Mouse (Mus musculus) frontal cortex, adult 2 months (tissue): ENCODE data around the gene Gm28551. TPM values are rescaled to one million over a fixed set of nuclear protein-coding genes. Genes with fewer than 3 reads are reported as not detected.

Experiments
- DNase-seq, 2 experiments: peaks; one replicate each; pipeline ENCODE4 v3.0.0; 2022; ENCODE audit warnings: low spot score in 1 of 2; ENCODE audit errors: extremely low spot score in 1 of 2
- polyA plus RNA-seq: library from polyadenylated mRNA; depleted of rRNA; stranded (reverse); fragments of >200 nt; gene quantifications from 2 replicates; pipeline ENCODE4 v1.2.3, GENCODE M21; 2012; rRNA removed

The Gm28551 gene
- polyA plus RNA-seq, 1 experiment: 0.32 TPM

DNA sequence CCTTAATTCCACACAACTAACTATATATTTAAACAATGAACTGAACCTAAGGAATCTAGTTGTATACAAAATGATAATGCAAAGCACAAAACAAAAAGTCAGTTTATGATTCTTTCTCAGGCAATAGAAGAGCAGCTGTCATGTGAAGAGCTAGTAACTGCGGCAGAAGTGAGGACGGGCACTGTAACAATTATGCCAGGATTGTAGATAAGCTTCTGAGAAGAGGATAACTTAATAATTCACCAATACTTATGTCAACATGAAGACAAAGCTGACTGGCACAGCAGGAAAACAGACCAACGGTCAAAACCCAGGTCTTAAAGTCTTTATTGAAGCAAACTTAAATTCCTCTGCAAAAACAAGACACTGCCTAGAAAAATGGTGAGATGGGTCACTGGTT lies 61.3 kb downstream of the Gm28551 start:
- DNase-seq: no peak

Other genes with a start within 250 kb of the Gm28551 start
- gene 1700019A02Rik, start 165.0 kb downstream of the Gm28551 start, polyA plus RNA-seq: not detected in 2 replicates
- gene Pms1, start 55.6 kb downstream of the Gm28551 start, polyA plus RNA-seq: 4.4 and 4.5 TPM in 2 replicates
- gene Ormdl1, start 55.6 kb downstream of the Gm28551 start, polyA plus RNA-seq: 11.0 and 13.4 TPM in 2 replicates
- gene Gm28778, start 55.6 kb downstream of the Gm28551 start, polyA plus RNA-seq: not detected in 2 replicates
- gene Osgepl1, start 39.0 kb downstream of the Gm28551 start, polyA plus RNA-seq: 21.0 and 23.9 TPM in 2 replicates
- not detected in 2 replicates for gene Asdurf, start within 50 bp of the Gm28551 start, polyA plus RNA-seq
- 16.7 and 17.5 TPM in 2 replicates for gene Asnsd1, start 85 bp upstream of the Gm28551 start, polyA plus RNA-seq